Mouse (Mus musculus): ENCODE results near the gene Zfp706. TPM values are rescaled to one million over a fixed set of nuclear protein-coding genes. Genes with fewer than 3 reads are reported as not detected.

The Zfp706 gene
- polyA plus RNA-seq, 1 experiment = 184 TPM

DNA sequence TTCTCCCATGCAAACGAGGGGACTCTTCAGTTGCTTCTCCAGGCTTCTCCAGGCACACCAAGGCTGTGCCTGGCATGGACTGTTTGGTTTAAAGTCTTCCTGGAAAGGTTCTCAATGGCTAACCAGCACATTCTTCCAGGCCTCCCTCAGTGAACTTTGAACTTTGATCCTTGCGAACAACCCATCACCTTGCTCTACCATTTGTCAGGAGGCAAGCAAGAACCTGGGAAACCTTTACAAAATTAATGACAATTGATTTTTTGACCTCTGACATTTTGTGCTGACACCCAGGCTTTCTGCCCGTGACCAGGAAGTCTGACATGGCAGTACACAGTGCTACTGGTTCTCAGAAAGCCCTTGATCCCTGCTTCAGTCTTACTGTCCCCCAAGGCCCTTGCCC lies 24.1 kb downstream of the Zfp706 start:
- no peaks in the 10 kb centered on the region for H3K36me3 ChIP-seq (ENCODE audit: control insufficient read depth, insufficient read depth)
- H3K27me3 ChIP-seq (ENCODE audit: control insufficient read depth, insufficient read depth, insufficient read length) = no peaks in the 10 kb centered on the region
- no peak overlapping the region for H3K4me3 ChIP-seq (ENCODE audit: insufficient read depth, poor library complexity, severe bottlenecking)
- H3K79me3 ChIP-seq (ENCODE audit: low read depth) = no peaks in the 10 kb centered on the region
- no peak for TF ChIP-seq MYOG (IDR thresholded peaks at IDR 0.05; ENCODE audit: control insufficient read depth, extremely low read depth, insufficient read length)
- TF ChIP-seq FOSL1 (IDR thresholded peaks at IDR 0.05; ENCODE audit: insufficient read depth, low read length, poor library complexity, severe bottlenecking) = no peak
- H3ac ChIP-seq (ENCODE audit: control insufficient read depth, insufficient read length, low read depth) = no peak overlapping the region
- no peaks in the 10 kb centered on the region for H3K79me2 ChIP-seq (ENCODE audit: control insufficient read depth, insufficient read depth)

DNA sequence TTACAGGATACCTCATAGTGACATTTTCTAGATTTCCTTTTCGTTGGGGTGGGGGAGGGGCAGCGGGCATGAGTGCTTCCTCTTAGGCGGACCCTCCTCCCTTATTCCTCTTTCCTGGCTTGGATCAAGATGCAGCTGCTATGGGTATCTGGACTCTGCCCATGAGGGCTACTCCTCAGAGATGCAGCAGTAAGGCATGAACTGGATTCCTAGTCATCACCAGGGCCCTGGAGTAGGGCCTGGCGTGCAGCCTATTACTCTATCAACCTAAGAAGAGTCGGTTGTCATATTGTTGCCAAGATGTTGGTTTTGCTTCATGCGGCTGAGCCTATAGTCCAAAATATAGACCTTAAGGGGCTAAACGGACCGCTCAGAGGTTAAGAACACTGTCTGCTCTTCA lies 27.3 kb downstream of the Zfp706 start:
- H3ac ChIP-seq (ENCODE audit: control insufficient read depth, insufficient read length, low read depth) = no peak overlapping the region
- no peak overlapping the region for H3K4me3 ChIP-seq (ENCODE audit: insufficient read depth, poor library complexity, severe bottlenecking)
- H3K36me3 ChIP-seq (ENCODE audit: control insufficient read depth, insufficient read depth) = no peaks in the 10 kb centered on the region
- H3K79me3 ChIP-seq (ENCODE audit: low read depth) = no peaks in the 10 kb centered on the region
- TF ChIP-seq CEBPB (IDR thresholded peaks at IDR 0.05; ENCODE audit: low read depth) (no peak), FOSL1 (IDR thresholded peaks at IDR 0.05; ENCODE audit: insufficient read depth, low read length, poor library complexity, severe bottlenecking) (no peak), MYOG (IDR thresholded peaks at IDR 0.05; ENCODE audit: control insufficient read depth, extremely low read depth, insufficient read length) (no peak), MAX (IDR thresholded peaks at IDR 0.05) (no peak), CTCF (IDR thresholded peaks at IDR 0.05; ENCODE audit: control insufficient read depth, insufficient read depth, insufficient read length) (no peak), USF1 (IDR thresholded peaks at IDR 0.05; ENCODE audit: low read depth) (no peak), MYOD1 (IDR thresholded peaks at IDR 0.05; ENCODE audit: control insufficient read depth, insufficient read length, low read depth) (no peak)
- H3K27me3 ChIP-seq (ENCODE audit: control insufficient read depth, insufficient read depth, insufficient read length) = no peaks in the 10 kb centered on the region
- no peaks in the 10 kb centered on the region for H3K79me2 ChIP-seq (ENCODE audit: control insufficient read depth, insufficient read depth)

DNA sequence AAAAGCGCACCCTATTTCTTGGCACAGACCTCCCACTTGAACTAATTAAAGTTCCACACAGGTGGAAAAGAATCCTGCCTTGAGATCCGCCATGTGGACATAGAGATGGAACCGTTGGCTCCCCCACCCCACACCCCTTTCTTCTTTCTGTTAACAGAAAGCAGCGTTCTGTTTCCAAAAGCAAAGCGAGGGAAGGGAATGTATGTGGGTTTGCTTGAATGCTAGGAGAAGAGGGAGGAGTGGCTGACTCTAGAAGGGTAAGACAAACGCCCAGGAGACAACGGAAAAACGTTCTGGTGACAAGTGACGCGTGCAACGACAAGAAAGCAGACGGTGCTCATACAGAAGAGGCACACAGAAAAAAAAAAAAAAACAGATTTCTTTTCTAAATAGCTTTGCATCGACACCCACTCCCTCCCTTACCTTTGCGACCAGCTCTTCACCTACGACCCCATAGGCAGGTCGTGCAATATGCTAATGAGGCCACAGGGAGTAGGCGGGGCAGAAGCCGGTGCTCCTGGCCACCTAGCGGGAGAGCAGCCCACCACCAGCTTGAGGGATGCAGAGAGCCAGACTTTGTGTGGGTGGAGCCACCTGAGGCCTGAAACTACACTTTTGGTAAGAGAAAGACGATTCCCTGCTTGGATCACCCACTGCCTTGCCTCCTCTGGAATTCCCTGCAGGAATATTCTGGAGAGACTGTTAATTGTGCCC lies 27.9 kb downstream of the Zfp706 start:
- H3K27me3 ChIP-seq (ENCODE audit: control insufficient read depth, insufficient read depth, insufficient read length) = no peaks in the 10 kb centered on the region
- no peak overlapping the region for H3ac ChIP-seq (ENCODE audit: control insufficient read depth, insufficient read length, low read depth)
- no peak overlapping the region for H3K4me3 ChIP-seq (ENCODE audit: insufficient read depth, poor library complexity, severe bottlenecking)
- TF ChIP-seq MYOD1 (IDR thresholded peaks at IDR 0.05; ENCODE audit: control insufficient read depth, insufficient read length, low read depth) = no peak
- TF ChIP-seq FOSL1 (IDR thresholded peaks at IDR 0.05; ENCODE audit: insufficient read depth, low read length, poor library complexity, severe bottlenecking) = no peak
- TF ChIP-seq CTCF (IDR thresholded peaks at IDR 0.05; ENCODE audit: control insufficient read depth, insufficient read depth, insufficient read length) = no peak
- no peak for TF ChIP-seq USF1 (IDR thresholded peaks at IDR 0.05; ENCODE audit: low read depth)
- H3K36me3 ChIP-seq (ENCODE audit: control insufficient read depth, insufficient read depth) = no peaks in the 10 kb centered on the region
- no peaks in the 10 kb centered on the region for H3K79me3 ChIP-seq (ENCODE audit: low read depth)
- no peaks in the 10 kb centered on the region for H3K79me2 ChIP-seq (ENCODE audit: control insufficient read depth, insufficient read depth)

DNA sequence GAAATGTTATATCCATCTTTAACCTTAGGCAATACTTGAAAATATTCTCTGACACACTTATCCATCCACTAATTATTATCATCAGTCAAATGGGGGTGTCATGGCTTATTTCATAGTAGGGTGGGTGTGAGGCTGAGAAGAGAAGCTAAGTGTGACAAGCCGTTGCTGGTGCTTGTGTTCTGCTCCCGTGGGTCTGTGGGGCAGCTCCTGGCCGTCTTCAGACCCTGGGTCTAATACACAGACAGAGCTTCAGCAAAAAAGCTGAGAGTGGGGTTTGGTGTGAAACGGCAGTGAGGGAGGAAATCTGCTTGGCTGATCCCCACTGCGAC lies 28.4 kb downstream of the Zfp706 start:
- no peaks in the 10 kb centered on the region for H3K79me3 ChIP-seq (ENCODE audit: low read depth)
- no peaks in the 10 kb centered on the region for H3K36me3 ChIP-seq (ENCODE audit: control insufficient read depth, insufficient read depth)
- no peaks in the 10 kb centered on the region for H3K79me2 ChIP-seq (ENCODE audit: control insufficient read depth, insufficient read depth)
- no peak for TF ChIP-seq USF1 (IDR thresholded peaks at IDR 0.05; ENCODE audit: low read depth)
- TF ChIP-seq CEBPB (IDR thresholded peaks at IDR 0.05; ENCODE audit: low read depth) = no peak
- TF ChIP-seq MAX (IDR thresholded peaks at IDR 0.05) = no peak
- no peak for TF ChIP-seq FOSL1 (IDR thresholded peaks at IDR 0.05; ENCODE audit: insufficient read depth, low read length, poor library complexity, severe bottlenecking)
- TF ChIP-seq CTCF (IDR thresholded peaks at IDR 0.05; ENCODE audit: control insufficient read depth, insufficient read depth, insufficient read length) = no peak
- TF ChIP-seq MYOG (IDR thresholded peaks at IDR 0.05; ENCODE audit: control insufficient read depth, extremely low read depth, insufficient read length) = no peak
- no peak for TF ChIP-seq MYOD1 (IDR thresholded peaks at IDR 0.05; ENCODE audit: control insufficient read depth, insufficient read length, low read depth)
- no peak overlapping the region for H3K4me3 ChIP-seq (ENCODE audit: insufficient read depth, poor library complexity, severe bottlenecking)
- H3ac ChIP-seq (ENCODE audit: control insufficient read depth, insufficient read length, low read depth) = no peak overlapping the region
- H3K27me3 ChIP-seq (ENCODE audit: control insufficient read depth, insufficient read depth, insufficient read length) = no peaks in the 10 kb centered on the region

DNA sequence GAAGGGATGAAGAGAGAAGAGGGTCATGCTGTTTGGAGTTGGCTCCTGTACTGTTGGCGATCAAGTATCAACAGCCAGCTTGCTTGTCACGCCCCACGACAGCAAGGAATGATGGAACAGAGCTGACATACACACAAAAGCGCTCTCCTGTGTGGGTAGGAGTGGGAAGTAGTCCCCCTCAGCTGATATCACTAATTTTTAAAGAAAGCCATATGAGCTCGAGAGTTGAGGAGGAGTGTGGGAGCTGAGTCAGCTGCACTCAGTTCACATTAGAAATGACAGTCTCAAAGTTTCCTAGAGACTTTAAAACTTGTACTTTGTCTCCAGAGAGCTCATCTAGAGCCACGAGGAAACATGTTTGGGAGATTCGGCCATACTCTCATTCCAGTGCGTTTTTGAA lies 29.8 kb downstream of the Zfp706 start:
- Histone ChIP-seq H3K4me3 (ENCODE audit: insufficient read depth, poor library complexity, severe bottlenecking) (no peak overlapping the region), H3K79me3 (ENCODE audit: low read depth) (no peaks in the 10 kb centered on the region), H3K27me3 (ENCODE audit: control insufficient read depth, insufficient read depth, insufficient read length) (no peaks in the 10 kb centered on the region), H3K79me2 (ENCODE audit: control insufficient read depth, insufficient read depth) (no peaks in the 10 kb centered on the region), H3K36me3 (ENCODE audit: control insufficient read depth, insufficient read depth) (no peaks in the 10 kb centered on the region), H3ac (ENCODE audit: control insufficient read depth, insufficient read length, low read depth) (no peak overlapping the region)
- no peak for TF ChIP-seq FOSL1 (IDR thresholded peaks at IDR 0.05; ENCODE audit: insufficient read depth, low read length, poor library complexity, severe bottlenecking)
- TF ChIP-seq CTCF (IDR thresholded peaks at IDR 0.05; ENCODE audit: control insufficient read depth, insufficient read depth, insufficient read length) = no peak
- TF ChIP-seq CEBPB (IDR thresholded peaks at IDR 0.05; ENCODE audit: low read depth) = no peak
- no peak for TF ChIP-seq MYOD1 (IDR thresholded peaks at IDR 0.05; ENCODE audit: control insufficient read depth, insufficient read length, low read depth)
- TF ChIP-seq USF1 (IDR thresholded peaks at IDR 0.05; ENCODE audit: low read depth) = no peak
- TF ChIP-seq MAX (IDR thresholded peaks at IDR 0.05) = no peak
- no peak for TF ChIP-seq MYOG (IDR thresholded peaks at IDR 0.05; ENCODE audit: control insufficient read depth, extremely low read depth, insufficient read length)

DNA sequence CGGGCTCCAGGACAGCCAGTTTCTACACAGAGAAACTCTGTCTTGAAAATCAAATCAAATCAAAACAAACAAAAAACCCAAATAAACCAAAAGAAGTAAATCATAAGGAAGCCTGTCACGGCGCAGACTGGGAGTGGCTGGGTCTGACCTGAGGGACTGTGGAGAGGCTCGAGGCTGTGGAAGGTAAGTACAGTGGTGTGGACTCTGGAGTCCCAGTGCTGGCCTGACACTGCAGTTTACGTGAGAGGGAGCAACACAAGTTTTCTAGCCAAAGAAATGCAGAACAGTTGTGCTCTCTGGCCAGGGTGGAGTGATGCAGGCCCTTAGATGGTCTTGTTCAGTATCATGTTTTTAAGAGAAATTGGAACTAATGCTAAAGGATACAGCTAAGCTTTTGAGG lies 31.9 kb downstream of the Zfp706 start:
- no peak overlapping the region for H3K4me3 ChIP-seq (ENCODE audit: insufficient read depth, poor library complexity, severe bottlenecking)
- no peaks in the 10 kb centered on the region for H3K79me2 ChIP-seq (ENCODE audit: control insufficient read depth, insufficient read depth)
- no peak for TF ChIP-seq CTCF (IDR thresholded peaks at IDR 0.05; ENCODE audit: control insufficient read depth, insufficient read depth, insufficient read length)
- TF ChIP-seq FOSL1 (IDR thresholded peaks at IDR 0.05; ENCODE audit: insufficient read depth, low read length, poor library complexity, severe bottlenecking) = no peak
- H3K79me3 ChIP-seq (ENCODE audit: low read depth) = no peaks in the 10 kb centered on the region
- H3K36me3 ChIP-seq (ENCODE audit: control insufficient read depth, insufficient read depth) = no peaks in the 10 kb centered on the region
- H3ac ChIP-seq (ENCODE audit: control insufficient read depth, insufficient read length, low read depth) = no peak overlapping the region
- no peaks in the 10 kb centered on the region for H3K27me3 ChIP-seq (ENCODE audit: control insufficient read depth, insufficient read depth, insufficient read length)

Data from C2C12 (cell line).